Mouse (Mus musculus): ENCODE measurements around the gene Rangrf. TPM values are rescaled to one million over a fixed set of nuclear protein-coding genes. Genes with fewer than 3 reads are reported as not detected.
A peak's percentile ranks its signal among the peaks of the same experiment; 100 is the strongest.

The Rangrf gene
- polyA plus RNA-seq, 1 experiment from 2014 or later, result 58.1 TPM

DNA sequence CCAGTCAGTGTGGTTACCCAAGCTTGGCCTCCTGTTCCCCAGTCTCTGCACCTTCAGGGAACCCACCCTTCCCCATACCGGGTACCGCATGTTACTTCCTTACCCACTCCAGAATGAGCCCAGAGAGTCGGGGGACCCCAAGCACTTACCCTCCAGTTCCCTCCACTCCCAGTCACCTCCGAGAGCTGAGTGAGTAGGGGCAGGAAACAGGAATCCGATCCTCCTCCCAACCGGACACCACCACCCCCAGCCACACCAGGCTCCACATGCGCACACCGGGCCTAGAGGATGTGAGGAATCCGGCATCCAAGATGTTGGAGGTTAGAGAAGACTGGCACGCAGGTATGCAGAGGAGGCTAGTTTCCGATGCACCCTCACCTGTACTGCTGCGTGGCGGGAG is 18.3 kb downstream of the Rangrf start:
- Histone ChIP-seq H3K36me3 (no peaks in the 10 kb centered on the region), H3K4me2 (replicated peaks) (peak overlapping the region; percentile 35), H3K4me1 (peaks cover 19% of the 10 kb centered on the region), H3K27ac (no peak overlapping the region), H3K27me3 (peaks cover 55% of the 10 kb centered on the region), H3K9me3 (no peaks in the 10 kb centered on the region), H3K9ac (no peak overlapping the region), H3K4me3 (peak overlapping the region; percentile 9; the same call in 1 of the 2 replicates)
- ATAC-seq (ENCODE audit: low FRiP score, low read depth), result no peak
- 32% methylated on average over 13 of the region's 13 CpGs for WGBS

DNA sequence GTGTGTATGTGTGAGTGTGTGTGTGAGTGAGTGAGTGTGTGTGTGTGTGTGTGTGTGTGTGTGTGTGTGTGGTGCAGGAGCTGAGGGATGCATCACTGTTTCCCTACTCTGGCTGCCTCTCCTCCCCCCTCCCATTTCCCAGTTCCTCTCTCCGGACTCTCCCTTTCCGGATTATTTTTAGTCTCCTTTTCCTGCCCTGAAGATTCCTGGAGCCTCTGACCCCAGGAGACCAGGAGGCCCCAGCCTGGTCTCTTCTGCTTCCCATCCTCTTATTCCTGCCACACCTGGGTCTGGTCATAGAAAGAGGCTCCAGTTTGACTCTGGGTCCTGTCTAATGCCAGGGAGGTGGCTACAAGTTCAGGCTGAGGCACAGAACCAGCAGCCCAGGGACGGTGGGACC is 18.9 kb downstream of the Rangrf start:
- WGBS, result 49% methylated on average over 3 of the region's 3 CpGs
- Histone ChIP-seq H3K4me1 (peaks cover 19% of the 10 kb centered on the region), H3K36me3 (no peaks in the 10 kb centered on the region), H3K4me3 (peak overlapping the region; percentile 9; the same call in 1 of the 2 replicates), H3K4me2 (replicated peaks) (no peak overlapping the region), H3K27me3 (peaks cover 61% of the 10 kb centered on the region), H3K9ac (no peak overlapping the region), H3K27ac (no peak overlapping the region), H3K9me3 (no peaks in the 10 kb centered on the region)
- ATAC-seq (ENCODE audit: low FRiP score, low read depth), result no peak

DNA sequence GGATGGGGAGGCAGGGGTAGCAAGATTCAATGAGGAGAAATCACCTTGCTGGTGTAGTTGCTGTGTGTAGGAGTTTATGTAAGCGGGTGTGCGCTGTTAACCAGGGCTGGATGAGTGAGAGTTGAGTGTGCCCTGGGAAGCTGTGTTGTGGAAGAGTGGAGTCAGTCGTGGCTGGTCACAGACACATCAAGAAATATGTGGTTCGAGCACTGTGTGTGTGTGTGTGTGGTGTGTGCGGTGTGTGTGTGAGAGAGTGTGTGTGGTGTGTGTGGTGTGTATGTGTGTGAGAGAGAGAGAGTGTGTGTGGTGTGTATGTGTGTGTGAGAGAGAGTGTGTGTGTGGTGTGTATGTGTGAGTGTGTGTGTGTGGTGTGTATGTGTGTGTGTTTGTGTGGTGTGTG is 19.5 kb downstream of the Rangrf start:
- Histone ChIP-seq H3K9me3 (no peaks in the 10 kb centered on the region), H3K4me1 (peaks cover 19% of the 10 kb centered on the region), H3K4me2 (replicated peaks) (peak overlapping the region; percentile 68), H3K27ac (no peak overlapping the region), H3K36me3 (no peaks in the 10 kb centered on the region), H3K9ac (no peak overlapping the region), H3K4me3 (no peak overlapping the region), H3K27me3 (peaks cover 64% of the 10 kb centered on the region)
- ATAC-seq (ENCODE audit: low FRiP score, low read depth), result peak; percentile 34; the same call in 1 of the 2 replicates
- WGBS, result 74% methylated on average over 5 of the region's 5 CpGs

DNA sequence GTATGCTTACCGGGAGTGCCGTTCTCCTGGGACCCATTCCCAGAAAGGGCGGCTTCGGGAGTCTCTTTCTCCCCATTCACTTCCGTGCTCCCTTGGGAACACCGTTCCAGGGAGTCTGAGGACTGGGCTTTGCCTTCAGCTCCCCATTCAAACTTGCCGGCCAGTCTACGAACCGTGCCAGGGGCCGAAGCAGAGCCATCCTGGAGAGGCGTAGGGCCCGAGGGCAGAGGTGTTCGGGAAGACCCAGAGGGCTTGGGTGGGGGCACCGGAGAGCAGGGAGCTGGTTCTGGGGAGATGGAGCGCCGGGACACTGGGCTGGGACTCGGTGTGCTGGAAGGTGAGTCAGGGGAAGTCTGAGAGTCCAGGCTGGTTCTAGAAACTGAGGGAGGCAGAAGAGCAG is 20.6 kb downstream of the Rangrf start:
- Histone ChIP-seq H3K9ac (peak overlapping the region; percentile 59), H3K4me2 (replicated peaks) (peak overlapping the region; percentile 68), H3K4me1 (peaks cover 19% of the 10 kb centered on the region), H3K36me3 (no peaks in the 10 kb centered on the region), H3K4me3 (peak overlapping the region; percentile 39), H3K27me3 (peaks cover 68% of the 10 kb centered on the region), H3K27ac (no peak overlapping the region), H3K9me3 (no peaks in the 10 kb centered on the region)
- 3% methylated on average over 17 of the region's 17 CpGs for WGBS
- no peak for ATAC-seq (ENCODE audit: low FRiP score, low read depth)

DNA sequence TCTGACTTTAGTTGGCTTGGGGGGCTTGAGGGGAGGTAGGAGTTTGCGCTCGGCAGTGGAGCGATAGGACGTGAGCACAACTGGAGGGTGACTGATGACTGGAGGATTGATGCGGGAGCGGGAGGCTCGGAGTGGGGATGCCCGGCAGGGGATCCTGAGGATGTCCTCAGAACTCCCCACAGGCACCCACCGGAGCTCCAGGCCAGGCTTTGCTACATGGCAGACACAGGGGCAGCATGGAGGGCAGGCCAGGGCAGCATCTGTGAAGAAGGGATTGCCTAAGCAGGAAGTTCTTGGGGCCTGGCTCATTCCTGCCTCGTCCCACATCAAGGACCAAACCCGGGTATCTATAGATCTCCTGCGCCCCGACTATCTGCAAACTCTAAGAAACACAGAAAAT is 21.1 kb downstream of the Rangrf start:
- H3K36me3 ChIP-seq, result no peaks in the 10 kb centered on the region
- H3K27ac ChIP-seq, result no peak overlapping the region
- ATAC-seq (ENCODE audit: low FRiP score, low read depth), result no peak
- H3K9ac ChIP-seq, result peak overlapping the region; percentile 59
- no peaks in the 10 kb centered on the region for H3K9me3 ChIP-seq
- WGBS, result 12% methylated on average over 13 of the region's 13 CpGs
- H3K27me3 ChIP-seq, result peaks cover 68% of the 10 kb centered on the region
- H3K4me3 ChIP-seq, result peak overlapping the region; percentile 39
- H3K4me1 ChIP-seq, result peaks cover 19% of the 10 kb centered on the region
- peak overlapping the region; percentile 68 for H3K4me2 ChIP-seq (replicated peaks)

DNA sequence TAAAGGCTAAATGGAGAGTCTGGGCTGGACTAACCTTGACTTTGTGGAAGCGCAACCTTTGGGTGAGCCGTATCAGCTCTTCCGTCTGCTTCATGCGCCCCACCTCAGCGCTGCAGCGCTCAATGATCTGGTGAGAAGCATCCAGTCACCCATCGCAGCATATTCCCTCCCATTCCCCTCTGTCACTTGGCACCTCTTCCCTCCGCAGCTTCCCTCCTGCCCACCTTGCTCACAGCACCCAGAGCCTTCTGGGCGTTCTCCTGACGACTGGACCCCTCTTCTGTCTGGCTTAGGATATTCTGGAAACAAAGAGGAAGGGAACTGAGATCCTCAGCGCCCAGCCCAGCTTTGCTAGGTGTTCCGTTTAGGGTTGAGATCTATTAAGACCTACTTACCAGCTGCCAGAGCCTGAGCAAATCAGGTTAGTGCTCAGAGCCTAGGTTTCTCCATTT is 27.4 kb downstream of the Rangrf start:
- no peak overlapping the region for H3K27ac ChIP-seq
- no peak for ATAC-seq (ENCODE audit: low FRiP score, low read depth)
- 7% methylated on average over 12 of the region's 12 CpGs for WGBS
- H3K27me3 ChIP-seq, result peaks cover 44% of the 10 kb centered on the region
- H3K9me3 ChIP-seq, result no peaks in the 10 kb centered on the region
- peak overlapping the region; percentile 47 for H3K4me2 ChIP-seq (replicated peaks)
- no peaks in the 10 kb centered on the region for H3K36me3 ChIP-seq
- H3K9ac ChIP-seq, result peak overlapping the region; percentile 40; the same call in 1 of the 2 replicates
- H3K4me3 ChIP-seq, result peak overlapping the region; percentile 10
- H3K4me1 ChIP-seq, result peaks cover 9% of the 10 kb centered on the region; the same call in 1 of the 2 replicates

DNA sequence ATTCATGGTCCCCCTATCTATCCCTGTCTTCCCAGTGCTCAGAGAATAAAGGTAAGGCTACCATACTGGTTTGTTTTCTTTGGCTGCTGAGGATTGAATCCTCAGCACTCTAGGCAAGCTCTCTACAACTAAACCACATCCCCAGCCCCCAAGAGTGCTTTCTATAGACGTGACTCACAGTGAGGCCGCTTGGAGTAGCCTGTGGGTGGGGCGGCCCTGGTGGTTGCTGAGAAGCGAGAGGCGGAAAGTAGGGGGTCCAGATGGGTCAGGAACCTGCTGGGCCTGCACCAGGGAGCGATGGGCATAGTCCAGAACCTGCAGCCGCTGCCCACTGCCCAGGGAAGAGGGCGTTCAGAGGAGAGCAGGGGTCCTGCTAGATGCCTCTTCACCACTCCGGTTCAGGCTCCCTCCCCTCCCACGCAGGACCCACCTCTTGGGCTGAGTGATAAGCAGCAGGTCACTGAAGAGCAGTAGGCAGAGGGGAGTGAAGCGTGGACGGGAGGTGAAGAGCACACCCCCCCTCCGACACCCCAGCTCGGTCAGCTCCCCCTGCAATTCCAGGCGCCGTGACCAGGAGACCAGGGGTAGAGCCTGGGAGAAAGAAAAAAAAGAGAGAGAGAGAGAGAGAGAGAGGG is 28.1 kb downstream of the Rangrf start:
- Histone ChIP-seq H3K4me2 (replicated peaks) (peak overlapping the region; percentile 47), H3K4me3 (peak overlapping the region; percentile 15; the same call in 1 of the 2 replicates)

DNA sequence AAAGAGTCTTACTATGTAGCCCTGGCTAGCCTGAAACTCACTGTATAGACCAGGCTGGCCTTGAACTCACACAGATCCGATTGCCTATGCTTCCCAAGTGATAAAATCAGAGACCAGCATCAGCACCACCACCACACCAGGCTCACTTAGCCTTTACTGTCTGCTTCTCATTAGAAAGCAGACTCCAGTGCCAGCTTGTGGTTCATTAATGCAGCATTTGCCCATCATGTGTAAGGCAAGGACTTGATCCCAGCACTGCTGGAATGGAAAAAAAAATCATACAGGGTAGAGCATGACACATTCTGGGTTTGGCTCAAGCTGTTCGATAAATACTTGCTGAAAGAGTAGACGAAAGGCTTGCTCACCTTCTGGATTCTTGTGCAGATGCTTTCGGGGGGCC is 29.0 kb downstream of the Rangrf start:
- Histone ChIP-seq H3K27me3 (peaks cover 31% of the 10 kb centered on the region), H3K27ac (no peak overlapping the region), H3K4me1 (peaks cover 9% of the 10 kb centered on the region; the same call in 1 of the 2 replicates), H3K9ac (no peak overlapping the region), H3K36me3 (no peaks in the 10 kb centered on the region), H3K9me3 (no peaks in the 10 kb centered on the region), H3K4me3 (no peak overlapping the region), H3K4me2 (replicated peaks) (no peak overlapping the region)
- ATAC-seq (ENCODE audit: low FRiP score, low read depth), result no peak
- 82% methylated on average over 4 of the region's 4 CpGs for WGBS

More for the DNA sequence above, 28.1 kb downstream of the Rangrf start:
- Histone ChIP-seq H3K4me1 (peaks cover 9% of the 10 kb centered on the region; the same call in 1 of the 2 replicates), H3K27ac (no peak overlapping the region), H3K27me3 (peaks cover 40% of the 10 kb centered on the region), H3K9ac (no peak overlapping the region; the same call in 1 of the 2 replicates), H3K9me3 (no peaks in the 10 kb centered on the region), H3K36me3 (no peaks in the 10 kb centered on the region)
- no peak for ATAC-seq (ENCODE audit: low FRiP score, low read depth)
- WGBS, result 10% methylated on average over 14 of the region's 16 CpGs

DNA sequence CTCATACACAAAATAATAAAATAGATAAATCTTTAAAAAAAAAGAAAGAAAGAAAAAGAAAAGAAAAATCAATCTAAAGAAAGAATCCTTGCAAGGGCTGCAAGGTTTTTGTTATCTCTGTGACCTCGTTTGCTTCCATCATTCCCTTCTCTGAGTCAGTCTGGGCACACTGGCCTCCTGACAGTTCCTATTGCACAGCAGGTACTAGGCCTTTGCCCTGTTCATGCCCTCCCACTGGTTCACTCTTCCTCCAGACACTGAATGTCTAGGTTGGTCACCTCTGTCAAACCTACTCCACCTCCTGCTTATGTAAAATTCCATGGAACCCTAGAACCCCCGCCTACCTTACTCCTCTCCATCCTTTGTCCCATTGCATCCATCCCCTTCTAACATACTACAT is 29.7 kb downstream of the Rangrf start:
- 80% methylated on average over 2 of the region's 2 CpGs for WGBS

DNA sequence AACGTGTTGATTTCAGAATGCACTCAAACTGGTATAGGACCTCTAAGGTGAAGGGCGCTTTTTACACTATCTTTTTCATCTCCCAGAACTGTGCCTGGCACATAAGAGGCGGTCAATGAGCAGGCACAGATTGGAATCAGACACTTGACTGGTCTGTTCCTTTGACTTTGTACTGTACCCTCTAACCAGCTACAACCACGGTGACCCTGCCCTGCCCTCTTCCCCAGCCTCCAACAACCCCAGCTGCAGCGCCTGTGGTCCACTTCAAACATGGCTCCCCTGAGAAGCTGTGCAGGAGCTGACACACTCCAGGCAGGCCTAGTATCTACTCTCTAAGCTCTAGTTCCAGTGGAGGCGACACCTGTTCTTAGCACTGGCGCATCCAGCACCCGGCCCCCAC is 32.3 kb downstream of the Rangrf start:
- WGBS, result 88% methylated on average over 8 of the region's 8 CpGs
- Histone ChIP-seq H3K4me2 (replicated peaks) (no peak overlapping the region), H3K27me3 (peaks cover 19% of the 10 kb centered on the region), H3K4me3 (no peak overlapping the region), H3K27ac (no peak overlapping the region), H3K9me3 (no peaks in the 10 kb centered on the region), H3K9ac (no peak overlapping the region), H3K36me3 (no peaks in the 10 kb centered on the region), H3K4me1 (peaks cover 15% of the 10 kb centered on the region)
- no peak for ATAC-seq (ENCODE audit: low FRiP score, low read depth)

More for the DNA sequence above, 29.7 kb downstream of the Rangrf start:
- Histone ChIP-seq H3K4me1 (peaks cover 13% of the 10 kb centered on the region), H3K36me3 (no peaks in the 10 kb centered on the region), H3K4me2 (replicated peaks) (no peak overlapping the region), H3K4me3 (no peak overlapping the region), H3K27ac (no peak overlapping the region), H3K9me3 (no peaks in the 10 kb centered on the region), H3K27me3 (peaks cover 28% of the 10 kb centered on the region), H3K9ac (no peak overlapping the region)
- ATAC-seq (ENCODE audit: low FRiP score, low read depth), result no peak

DNA sequence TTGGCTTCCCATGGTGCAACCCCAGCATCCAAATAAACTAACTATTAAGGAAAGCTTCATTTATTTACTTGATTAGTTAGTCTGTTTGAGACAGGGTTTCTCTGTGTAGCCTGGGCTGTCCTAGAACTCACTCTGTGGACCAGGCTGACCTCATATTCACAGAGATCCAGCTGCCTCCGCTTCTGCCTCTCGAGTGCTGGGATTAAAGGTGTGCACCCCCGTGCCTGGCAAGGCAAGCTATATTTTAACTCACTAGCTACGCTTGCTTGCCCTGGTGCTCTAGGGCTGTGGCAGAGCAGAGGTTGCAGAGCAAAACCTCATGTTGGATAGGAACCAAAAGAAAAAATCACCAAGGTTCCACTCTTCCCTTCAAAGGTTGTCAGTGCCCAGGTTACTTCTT is 34.5 kb downstream of the Rangrf start:
- Histone ChIP-seq H3K9ac (peak overlapping the region; percentile 70), H3K27ac (no peak overlapping the region), H3K27me3 (no peaks in the 10 kb centered on the region), H3K4me1 (peaks cover 6% of the 10 kb centered on the region), H3K36me3 (no peaks in the 10 kb centered on the region), H3K4me2 (replicated peaks) (peak overlapping the region; percentile 69), H3K4me3 (peak overlapping the region; percentile 52), H3K9me3 (no peaks in the 10 kb centered on the region)
- no peak for ATAC-seq (ENCODE audit: low FRiP score, low read depth)
- WGBS, result 52% methylated on average over 4 of the region's 4 CpGs

DNA sequence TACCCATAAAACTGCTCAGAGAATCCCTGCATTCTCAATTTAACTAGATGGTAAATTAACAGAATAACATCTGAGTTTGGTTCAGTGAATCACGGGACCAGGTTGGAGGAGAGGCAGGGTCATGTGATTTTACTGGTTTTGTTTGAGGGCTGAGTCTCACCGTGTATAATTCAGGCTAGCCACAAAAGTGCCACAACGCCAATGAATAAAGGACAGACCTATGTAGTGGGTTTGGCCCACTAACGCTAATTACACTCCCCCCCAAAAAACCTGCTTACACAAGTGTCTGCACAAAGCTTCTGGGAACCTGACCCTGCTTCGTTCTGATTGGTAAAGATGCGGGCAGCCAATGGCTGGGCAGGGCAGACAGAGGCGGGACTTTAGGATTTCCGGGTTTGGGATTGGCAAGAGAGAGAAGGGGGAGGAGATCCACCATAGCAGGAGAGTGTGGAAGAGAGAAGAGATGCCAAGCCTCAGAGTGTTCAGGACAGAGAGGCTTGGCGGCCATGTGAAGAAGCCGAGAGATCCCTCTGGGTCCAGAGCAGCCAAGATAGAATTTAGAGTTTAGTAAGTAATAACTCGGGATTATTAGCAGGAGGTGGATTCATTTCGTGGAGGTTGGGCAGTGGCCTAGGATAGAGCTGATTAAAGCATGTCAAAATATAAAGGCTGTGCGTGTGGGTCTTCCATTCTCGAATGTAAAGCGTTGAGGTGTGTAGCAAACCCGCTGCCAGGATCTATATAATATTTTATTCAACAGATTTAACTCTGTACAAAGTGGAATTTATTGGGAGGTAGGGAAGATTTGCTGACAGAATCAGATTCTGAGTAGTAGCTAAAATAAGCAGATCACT is 35.3 kb downstream of the Rangrf start:
- WGBS, result 3% methylated on average over 16 of the region's 16 CpGs
- ATAC-seq (ENCODE audit: low FRiP score, low read depth), result peak; percentile 100
- peak overlapping the region; percentile 6; the same call in 1 of the 2 replicates for H3K27ac ChIP-seq
- peak overlapping the region; percentile 69 for H3K4me2 ChIP-seq (replicated peaks)
- peaks cover 6% of the 10 kb centered on the region for H3K4me1 ChIP-seq
- peak overlapping the region; percentile 52 for H3K4me3 ChIP-seq
- no peaks in the 10 kb centered on the region for H3K9me3 ChIP-seq
- H3K9ac ChIP-seq, result peak overlapping the region; percentile 70
- H3K27me3 ChIP-seq, result no peaks in the 10 kb centered on the region
- H3K36me3 ChIP-seq, result no peaks in the 10 kb centered on the region

Data from limb, embryonic 13.5 days (tissue).